Mouse (Mus musculus) hindbrain, postnatal 0 days (tissue): ENCODE results near the gene Fthl17b. TPM values are rescaled to one million over a fixed set of nuclear protein-coding genes. Genes with fewer than 3 reads are reported as not detected.

Experiments
- ATAC-seq: fragments of 200-750 bp; cut with Nextera tagmentation; 2 replicates; pipeline ENCODE4 v1.8.0; 2017; ENCODE audit warnings: mild to moderate bottlenecking, moderate TSS enrichment, moderate library complexity
- DNase-seq: peaks from one replicate; pipeline ENCODE4 v3.0.0-alpha.2; 2015; ENCODE audit warnings: low spot score
- H3K27ac ChIP-seq: fragments of 300-500 bp; sonication (generic); 2 replicates; pipeline ENCODE4 v1.5.1; 2014; ENCODE audit warnings: mild to moderate bottlenecking
- H3K27me3 ChIP-seq: fragments of 300-500 bp; sonication (generic); 2 replicates; pipeline ENCODE4 v1.6.1; 2014; ENCODE audit warnings: low read length, mixed read lengths; ENCODE audit not compliant: insufficient read depth
- H3K36me3 ChIP-seq: fragments of 300-500 bp; sonication (generic); 2 replicates; pipeline ENCODE4 v1.6.1; 2014; ENCODE audit warnings: low read length, mixed read lengths; ENCODE audit not compliant: insufficient read depth
- H3K4me1 ChIP-seq: fragments of 300-500 bp; sonication (generic); 2 replicates; pipeline ENCODE4 v1.6.1; 2014; ENCODE audit warnings: antibody characterized with exemption, low read length, mixed read lengths; ENCODE audit not compliant: insufficient read depth
- H3K4me2 ChIP-seq: fragments of 300-500 bp; sonication (generic); 2 replicates; pipeline ENCODE4 v1.6.1; 2014; ENCODE audit warnings: low read depth, mild to moderate bottlenecking, low read length, moderate library complexity, mixed read lengths
- H3K4me3 ChIP-seq: fragments of 300-500 bp; sonication (generic); 2 replicates; pipeline ENCODE4 v1.5.1; 2014; ENCODE audit warnings: low read length
- H3K9ac ChIP-seq: fragments of 300-500 bp; sonication (generic); replicated peaks from 2 replicates; pipeline ENCODE4 v1.6.1; 2014; ENCODE audit warnings: mild to moderate bottlenecking, low read length, moderate library complexity, mixed read lengths
- H3K9me3 ChIP-seq: fragments of 300-500 bp; sonication (generic); 2 replicates; pipeline ENCODE4 v1.6.1; 2016; ENCODE audit warnings: low read length, mixed read lengths
- CTCF ChIP-seq: IDR thresholded peaks from 2 replicates; pipeline ENCODE4 v1.5.1; 2016; ENCODE audit warnings: antibody characterized with exemption, control low read depth, low read depth
- WGBS: fragments of 180-500 bp; shearing (Covaris S2); extraction: QIAGEN DNeasy Blood & Tissue Kit; methylation state at CpG from one replicate; pipeline ENCODE4 v1.1.7; 2014; 5-methylcytosine and 5-hydroxymethylcytosine counted together
- polyA plus RNA-seq: library from polyadenylated mRNA; unstranded; fragments of >200 nt; fragmentation: Nextera tagmentation; extraction: Ambion mirVana; gene quantifications from 2 replicates; pipeline ENCODE4 v1.2.1, GENCODE M21; 2015
- total RNA-seq: library from RNA; depleted of rRNA; stranded (reverse); fragments of >200 nt; gene quantifications from 2 replicates; pipeline ENCODE4 v1.2.3, GENCODE M21; 2014; rRNA removed

The Fthl17b gene
- total and polyA plus RNA-seq, 2 experiments from 2014 or later = not detected

- peak; percentile 72 for ATAC-seq
- Histone ChIP-seq H3K9me3 (no peaks in the 10 kb centered on the region), H3K27ac (no peak overlapping the region; the same call in 1 of the 2 replicates), H3K27me3 (no peaks in the 10 kb centered on the region), H3K9ac (no peak overlapping the region), H3K4me2 (no peak overlapping the region), H3K4me3 (no peak overlapping the region), H3K4me1 (no peaks in the 10 kb centered on the region), H3K36me3 (no peaks in the 10 kb centered on the region)
- peak; percentile 62 for TF ChIP-seq CTCF
- DNase-seq = peak; percentile 40
- WGBS = 56% methylated on average over 9 of the region's 9 CpGs
Measured at GRCm38 (mm10) chrX:8921813-8922607, 40.8 kb downstream of the Fthl17b start.

GRCm38 (mm10) chrX:8921080-8921479 is 41.7 kb downstream of the Fthl17b start:
- no peak for TF ChIP-seq CTCF
- peak; percentile 51; the same call in 1 of the 2 replicates for ATAC-seq
- 56% methylated on average over 4 of the region's 4 CpGs for WGBS

More at GRCm38 (mm10) chrX:8921080-8921479, 41.7 kb downstream of the Fthl17b start:
- no peak overlapping the region for H3K4me2 ChIP-seq
- no peaks in the 10 kb centered on the region for H3K4me1 ChIP-seq
- no peak overlapping the region for H3K9ac ChIP-seq
- no peaks in the 10 kb centered on the region for H3K36me3 ChIP-seq
- no peak overlapping the region for H3K27ac ChIP-seq
- H3K9me3 ChIP-seq = no peaks in the 10 kb centered on the region
- no peaks in the 10 kb centered on the region for H3K27me3 ChIP-seq
- no peak overlapping the region for H3K4me3 ChIP-seq
- DNase-seq = peak; percentile 5

Other genes starting within 250 kb of the Fthl17b start
- not detected in 2 replicates for gene Ssx9, start 214.5 kb downstream of the Fthl17b start, total RNA-seq
- gene Ssx9, start 214.5 kb downstream of the Fthl17b start, polyA plus RNA-seq = not detected in 2 replicates
- not detected in 2 replicates for gene Ssxb5, start 159.3 kb downstream of the Fthl17b start, total RNA-seq
- not detected in 2 replicates for gene Ssxb5, start 159.3 kb downstream of the Fthl17b start, polyA plus RNA-seq
- gene Gm6592, start 119.0 kb downstream of the Fthl17b start, total RNA-seq = not detected in 2 replicates
- not detected in 2 replicates for gene Gm6592, start 119.0 kb downstream of the Fthl17b start, polyA plus RNA-seq
- gene Gm5751, start 88.7 kb downstream of the Fthl17b start, total RNA-seq = not detected in 2 replicates
- not detected in 2 replicates for gene Gm5751, start 88.7 kb downstream of the Fthl17b start, polyA plus RNA-seq
- 94.8 and 110 TPM in 2 replicates for gene B630019K06Rik, start 70.6 kb downstream of the Fthl17b start, total RNA-seq
- 29.4 and 30.0 TPM in 2 replicates for gene B630019K06Rik, start 70.6 kb downstream of the Fthl17b start, polyA plus RNA-seq
- not detected in 2 replicates for gene Fthl17c, start 13.6 kb upstream of the Fthl17b start, total RNA-seq
- gene Fthl17c, start 13.6 kb upstream of the Fthl17b start, polyA plus RNA-seq = not detected in 2 replicates
- not detected in 2 replicates for gene Fthl17d, start 23.8 kb upstream of the Fthl17b start, total RNA-seq
- gene Fthl17d, start 23.8 kb upstream of the Fthl17b start, polyA plus RNA-seq = not detected in 2 replicates
- gene Fthl17e, start 70.5 kb upstream of the Fthl17b start, total RNA-seq = not detected in 2 replicates
- not detected in 2 replicates for gene Fthl17e, start 70.5 kb upstream of the Fthl17b start, polyA plus RNA-seq
- not detected in 2 replicates for gene Fthl17f, start 100.0 kb upstream of the Fthl17b start, total RNA-seq
- gene Fthl17f, start 100.0 kb upstream of the Fthl17b start, polyA plus RNA-seq = not detected in 2 replicates
- not detected in 2 replicates for gene 4930402K13Rik, start 141.6 kb upstream of the Fthl17b start, total RNA-seq
- not detected in 2 replicates for gene 4930402K13Rik, start 141.6 kb upstream of the Fthl17b start, polyA plus RNA-seq
- 8.4 and 8.7 TPM in 2 replicates for gene Lancl3, start 236.9 kb upstream of the Fthl17b start, total RNA-seq
- gene Lancl3, start 236.9 kb upstream of the Fthl17b start, polyA plus RNA-seq = 3.1 and 3.4 TPM in 2 replicates